Mouse (Mus musculus) hindbrain, embryonic 15.5 days (tissue): ENCODE data around the gene Pld3. TPM values are rescaled to one million over a fixed set of nuclear protein-coding genes. Genes with fewer than 3 reads are reported as not detected.

ENCODE experiments used
- ATAC-seq: fragments of 200-750 bp; cut with Nextera tagmentation; 2 replicates; pipeline ENCODE4 v1.8.0; 2017; ENCODE audit warnings: low read depth, moderate number of reproducible peaks, moderate TSS enrichment; ENCODE audit not compliant: low FRiP score
- H3K27ac ChIP-seq: fragments of 300-500 bp; sonication (generic); replicated peaks from 2 replicates; pipeline ENCODE4 v1.5.1; 2015; ENCODE audit warnings: mild to moderate bottlenecking, inconsistent platforms
- H3K27me3 ChIP-seq: fragments of 300-500 bp; sonication (generic); 2 replicates; pipeline ENCODE4 v1.6.1; 2015; ENCODE audit warnings: control low read depth, inconsistent platforms
- H3K36me3 ChIP-seq: fragments of 300-500 bp; sonication (generic); 2 replicates; pipeline ENCODE4 v1.6.1; 2015; ENCODE audit warnings: control low read depth, inconsistent platforms
- H3K4me1 ChIP-seq: fragments of 300-500 bp; sonication (generic); replicated peaks from 2 replicates; pipeline ENCODE4 v1.6.1; 2015; ENCODE audit warnings: control low read depth, inconsistent platforms
- H3K4me2 ChIP-seq: fragments of 300-500 bp; sonication (generic); 2 replicates; pipeline ENCODE4 v1.6.1; 2015; ENCODE audit warnings: moderate library complexity, mild to moderate bottlenecking, inconsistent platforms
- H3K4me3 ChIP-seq: fragments of 300-500 bp; sonication (generic); 2 replicates; pipeline ENCODE4 v1.5.1; 2015; ENCODE audit warnings: mild to moderate bottlenecking, inconsistent platforms
- H3K9ac ChIP-seq: fragments of 300-500 bp; sonication (generic); 2 replicates; pipeline ENCODE4 v1.6.1; 2015; ENCODE audit warnings: inconsistent platforms
- H3K9me3 ChIP-seq: fragments of 300-500 bp; sonication (generic); 2 replicates; pipeline ENCODE4 v1.6.1; 2016; ENCODE audit warnings: control low read depth, inconsistent platforms
- WGBS: fragments of 180-500 bp; shearing (Covaris S2); methylation state at CpG from one replicate; pipeline ENCODE4 v1.1.7; 2015; 5-methylcytosine and 5-hydroxymethylcytosine counted together
- polyA plus RNA-seq: library from polyadenylated mRNA; unstranded; fragments of >200 nt; fragmentation: Nextera tagmentation; extraction: Ambion mirVana; gene quantifications from 2 replicates; pipeline ENCODE4 v1.2.1, GENCODE M21; 2015

Gene Pld3
- polyA plus RNA-seq, 1 experiment from 2014 or later: 189 TPM

- 84% methylated on average over 2 of the region's 2 CpGs for WGBS
- Histone ChIP-seq H3K4me2 (no peak overlapping the region), H3K27me3 (no peaks in the 10 kb centered on the region), H3K36me3 (0 out of 2 replicates have a peak, but pooled peaks cover under 1% of the 10 kb centered on the region), H3K4me1 (peaks cover 4% of the 10 kb centered on the region), H3K4me3 (no peak overlapping the region), H3K27ac (no peak overlapping the region), H3K9ac (no peak overlapping the region), H3K9me3 (no peaks in the 10 kb centered on the region)
- ATAC-seq: no peak
Measured at GRCm38 (mm10) chr7:27587741-27588140, 34.7 kb upstream of the Pld3 start.

GRCm38 (mm10) chr7:27586861-27587260, 33.8 kb upstream of the Pld3 start:
- no peak for ATAC-seq
- no peaks in the 10 kb centered on the region for H3K27me3 ChIP-seq
- H3K36me3 ChIP-seq: peaks cover 9% of the 10 kb centered on the region
- no peak overlapping the region for H3K27ac ChIP-seq
- no peaks in the 10 kb centered on the region for H3K9me3 ChIP-seq
- no peak overlapping the region for H3K4me3 ChIP-seq
- H3K4me2 ChIP-seq: no peak overlapping the region
- WGBS: 85% methylated on average over 2 of the region's 2 CpGs
- H3K4me1 ChIP-seq: no peaks in the 10 kb centered on the region
- H3K9ac ChIP-seq: no peak overlapping the region

GRCm38 (mm10) chr7:27580380-27581174, 27.6 kb upstream of the Pld3 start:
- no peaks in the 10 kb centered on the region for H3K9me3 ChIP-seq
- H3K4me2 ChIP-seq: no peak overlapping the region
- no peak overlapping the region for H3K4me3 ChIP-seq
- peaks cover 60% of the 10 kb centered on the region for H3K36me3 ChIP-seq
- ATAC-seq: no peak
- WGBS: 93% methylated on average over 14 of the region's 14 CpGs
- H3K27me3 ChIP-seq: no peaks in the 10 kb centered on the region
- no peaks in the 10 kb centered on the region for H3K4me1 ChIP-seq
- no peak overlapping the region for H3K9ac ChIP-seq
- no peak overlapping the region for H3K27ac ChIP-seq

DNA sequence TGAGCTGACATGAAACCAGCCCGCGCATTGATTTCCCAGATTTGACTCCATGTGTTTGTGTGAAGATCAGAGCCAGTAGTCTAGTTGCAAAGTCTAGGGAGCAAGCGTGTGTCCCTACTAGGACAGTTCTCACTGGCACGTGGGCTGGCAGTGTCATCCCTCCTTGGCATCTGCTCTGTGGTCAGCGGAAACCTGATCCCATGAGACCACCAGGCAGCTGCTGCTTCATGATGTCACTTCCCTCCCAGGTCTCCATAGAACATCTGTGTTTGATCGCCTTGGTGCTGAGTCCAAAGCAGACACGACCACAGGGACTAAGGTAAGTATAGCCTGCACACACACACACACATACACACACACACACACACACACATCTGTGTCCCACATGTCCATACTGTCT, 25.4 kb upstream of the Pld3 start:
- Histone ChIP-seq H3K4me3 (no peak overlapping the region), H3K4me2 (no peak overlapping the region), H3K9me3 (no peaks in the 10 kb centered on the region), H3K36me3 (peaks cover 74% of the 10 kb centered on the region), H3K4me1 (no peaks in the 10 kb centered on the region), H3K27me3 (no peaks in the 10 kb centered on the region), H3K9ac (no peak overlapping the region), H3K27ac (no peak overlapping the region)
- ATAC-seq: no peak
- WGBS: 88% methylated on average over 7 of the region's 7 CpGs

- Histone ChIP-seq H3K4me2 (no peak overlapping the region), H3K36me3 (peaks cover 77% of the 10 kb centered on the region), H3K9me3 (no peaks in the 10 kb centered on the region), H3K4me1 (no peaks in the 10 kb centered on the region), H3K9ac (no peak overlapping the region), H3K27ac (no peak overlapping the region), H3K4me3 (no peak overlapping the region), H3K27me3 (no peaks in the 10 kb centered on the region)
- ATAC-seq: no peak
- 94% methylated on average over 6 of the region's 6 CpGs for WGBS
Measured at GRCm38 (mm10) chr7:27577589-27577988, 24.6 kb upstream of the Pld3 start.

DNA sequence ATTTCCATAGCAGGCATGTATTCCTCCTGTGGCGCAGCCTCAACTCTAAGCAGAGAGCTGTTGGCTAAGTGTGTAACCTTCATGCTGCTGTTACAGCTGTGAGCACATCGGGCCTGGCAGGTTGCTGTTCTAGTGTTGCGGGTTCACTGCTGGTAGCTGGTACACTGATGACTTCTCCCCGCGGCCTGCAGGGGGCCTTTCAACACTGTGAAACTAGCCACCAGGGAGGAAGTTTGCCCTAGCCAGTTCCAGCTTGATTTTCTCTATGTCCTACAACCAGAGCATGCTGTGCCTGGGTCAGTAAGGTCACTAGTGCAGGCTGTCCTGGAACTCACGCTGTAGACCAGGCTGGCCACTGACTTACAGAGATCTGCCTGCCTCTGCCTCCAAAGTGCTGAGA, 23.9 kb upstream of the Pld3 start:
- H3K4me2 ChIP-seq: no peak overlapping the region
- H3K9ac ChIP-seq: no peak overlapping the region
- no peak overlapping the region for H3K4me3 ChIP-seq
- no peak overlapping the region for H3K27ac ChIP-seq
- no peaks in the 10 kb centered on the region for H3K4me1 ChIP-seq
- no peaks in the 10 kb centered on the region for H3K27me3 ChIP-seq
- no peak for ATAC-seq
- no peaks in the 10 kb centered on the region for H3K9me3 ChIP-seq
- 72% methylated on average over 6 of the region's 6 CpGs for WGBS
- peaks cover 77% of the 10 kb centered on the region for H3K36me3 ChIP-seq

DNA sequence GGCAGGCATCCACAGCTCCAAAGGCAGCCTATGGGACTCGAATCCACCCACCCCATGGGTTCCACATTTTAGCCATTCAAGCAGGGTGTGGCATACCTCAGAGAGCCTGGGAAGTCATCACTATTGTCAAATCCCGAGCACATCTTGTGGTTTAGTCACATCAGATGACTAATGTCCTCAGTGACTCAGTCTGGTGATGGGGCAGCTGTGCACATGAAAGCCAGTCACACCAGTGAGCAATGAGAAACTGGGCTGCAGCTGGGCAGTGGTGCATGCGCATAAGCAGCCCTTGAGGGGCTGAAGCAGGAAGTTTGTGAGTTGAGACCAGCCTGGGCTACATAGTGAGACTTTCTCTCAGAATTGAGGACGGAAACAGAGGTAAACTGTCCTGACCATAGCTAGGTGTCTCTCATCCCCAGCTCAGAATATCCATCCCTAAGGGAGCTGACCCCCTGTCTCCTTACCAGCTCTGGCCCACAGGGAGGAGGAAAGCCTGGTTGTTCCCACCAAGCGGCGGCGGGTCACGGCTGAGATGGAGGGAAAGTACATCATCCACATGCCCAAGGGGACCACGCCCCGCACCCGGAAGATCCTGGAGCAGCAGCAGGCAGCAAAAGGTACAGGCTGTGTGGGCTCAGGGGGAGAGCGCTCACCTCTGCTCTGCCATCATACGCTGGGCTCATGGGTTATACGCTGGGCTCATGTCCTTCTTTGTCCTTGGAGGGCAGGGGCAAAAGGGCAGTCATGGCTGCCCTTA, 21.3 kb upstream of the Pld3 start:
- Histone ChIP-seq H3K9me3 (no peaks in the 10 kb centered on the region), H3K4me3 (no peak overlapping the region), H3K27ac (no peak overlapping the region), H3K4me2 (no peak overlapping the region), H3K4me1 (no peaks in the 10 kb centered on the region), H3K36me3 (peaks cover 69% of the 10 kb centered on the region), H3K27me3 (no peaks in the 10 kb centered on the region), H3K9ac (no peak overlapping the region)
- no peak for ATAC-seq
- 92% methylated on average over 14 of the region's 14 CpGs for whole genome bisulfite sequencing

DNA sequence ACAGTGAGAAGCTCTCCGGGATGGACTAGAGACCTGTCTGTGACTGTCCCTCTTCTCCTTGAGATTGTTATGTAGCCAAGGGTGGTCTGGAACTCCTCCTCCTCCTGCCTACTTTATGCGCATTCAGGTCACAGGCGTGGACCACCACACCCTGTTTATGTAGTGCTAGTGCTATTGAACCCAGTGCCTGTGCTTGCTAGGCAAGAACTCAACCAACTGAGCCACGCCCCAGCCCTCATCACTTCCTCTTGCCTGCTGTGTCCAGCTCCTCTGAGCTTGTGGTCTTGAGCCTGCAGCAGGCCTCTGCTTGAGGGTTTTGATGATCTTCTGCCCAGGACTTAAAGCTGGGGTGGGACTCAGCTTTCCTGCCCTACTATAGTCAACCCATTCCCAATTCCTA, 19.1 kb upstream of the Pld3 start:
- no peaks in the 10 kb centered on the region for H3K27me3 ChIP-seq
- no peak for ATAC-seq
- 94% methylated on average over 4 of the region's 4 CpGs for WGBS
- no peak overlapping the region for H3K4me2 ChIP-seq
- no peaks in the 10 kb centered on the region for H3K9me3 ChIP-seq
- no peak overlapping the region for H3K9ac ChIP-seq
- no peak overlapping the region for H3K4me3 ChIP-seq
- H3K4me1 ChIP-seq: no peaks in the 10 kb centered on the region
- H3K27ac ChIP-seq: no peak overlapping the region
- peaks cover 73% of the 10 kb centered on the region for H3K36me3 ChIP-seq

DNA sequence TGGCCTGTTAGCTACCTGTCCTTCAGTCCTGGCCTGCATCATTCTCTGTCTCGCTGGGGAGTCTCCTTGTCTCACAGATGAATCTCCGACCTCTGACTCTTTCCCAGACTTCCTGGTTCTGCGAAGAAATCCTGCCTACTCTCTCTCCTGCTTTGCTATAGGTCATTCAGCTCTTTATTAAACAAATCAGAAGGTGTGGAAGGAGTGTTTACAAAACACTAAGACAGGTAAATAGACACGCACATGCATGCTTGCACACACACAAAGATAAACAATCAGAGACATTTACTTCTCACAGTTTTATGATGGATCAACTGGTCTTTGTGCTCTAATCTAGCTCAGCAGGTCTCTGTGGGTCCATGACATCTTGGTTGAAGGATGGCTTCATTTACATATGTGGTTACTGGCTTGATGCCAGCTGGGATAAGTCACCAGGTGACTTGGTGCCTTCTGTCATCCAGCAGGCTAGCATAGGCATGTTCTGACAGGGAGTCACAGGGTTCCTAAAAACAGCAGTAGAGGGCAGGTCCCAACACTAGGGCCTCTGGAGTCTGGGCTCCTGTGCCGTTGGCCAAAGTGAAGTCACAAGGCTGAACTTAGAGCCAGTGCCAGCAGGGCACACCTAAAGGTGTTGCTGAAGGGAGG, 16.7 kb upstream of the Pld3 start:
- 83% methylated on average over 5 of the region's 5 CpGs for WGBS

GRCm38 (mm10) chr7:27560978-27561377, 8.0 kb upstream of the Pld3 start:
- peaks cover 48% of the 10 kb centered on the region for H3K36me3 ChIP-seq
- no peaks in the 10 kb centered on the region for H3K9me3 ChIP-seq

More for the DNA sequence above, 16.7 kb upstream of the Pld3 start:
- Histone ChIP-seq H3K27me3 (no peaks in the 10 kb centered on the region), H3K36me3 (peaks cover 68% of the 10 kb centered on the region), H3K4me1 (no peaks in the 10 kb centered on the region), H3K27ac (no peak overlapping the region), H3K4me2 (no peak overlapping the region), H3K9me3 (no peaks in the 10 kb centered on the region), H3K9ac (no peak overlapping the region), H3K4me3 (no peak overlapping the region)
- ATAC-seq: no peak

DNA sequence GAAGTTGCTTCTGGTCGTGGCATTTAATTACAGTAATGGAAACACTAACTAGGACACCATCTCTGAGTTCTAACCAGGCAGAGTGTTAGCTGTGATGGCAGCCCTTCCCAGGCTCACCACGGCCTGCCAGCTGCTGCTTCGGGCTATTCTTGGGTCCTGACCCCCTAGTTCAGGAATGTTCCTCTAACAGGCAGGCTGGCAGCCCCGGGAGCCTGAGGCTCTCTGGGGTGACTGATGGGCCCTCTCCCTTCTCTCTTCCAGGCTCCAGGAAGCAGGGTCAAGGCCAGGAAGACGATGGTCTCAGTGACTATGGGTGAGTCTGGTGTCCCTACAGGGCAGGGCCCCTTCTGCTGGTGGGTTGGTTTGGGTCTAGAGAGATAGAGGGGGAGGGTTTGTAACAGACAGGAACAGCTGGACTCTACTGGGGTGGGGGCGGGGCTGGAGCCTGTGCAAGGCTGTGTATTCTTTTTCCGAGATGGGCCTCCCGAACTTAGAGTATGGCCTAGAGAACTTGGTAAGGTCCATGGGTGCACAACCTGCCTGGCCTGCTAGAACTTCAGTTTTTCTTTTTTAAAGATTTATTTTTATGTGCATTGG, 7.4 kb upstream of the Pld3 start:
- Histone ChIP-seq H3K27me3 (no peaks in the 10 kb centered on the region), H3K4me1 (no peaks in the 10 kb centered on the region), H3K4me3 (no peak overlapping the region), H3K36me3 (peaks cover 50% of the 10 kb centered on the region), H3K4me2 (no peak overlapping the region), H3K27ac (no peak overlapping the region), H3K9me3 (no peaks in the 10 kb centered on the region), H3K9ac (no peak overlapping the region)
- WGBS: 84% methylated on average over 8 of the region's 8 CpGs
- no peak for ATAC-seq

More at GRCm38 (mm10) chr7:27560978-27561377, 8.0 kb upstream of the Pld3 start:
- Histone ChIP-seq H3K4me2 (no peak overlapping the region), H3K27ac (no peak overlapping the region), H3K27me3 (no peaks in the 10 kb centered on the region), H3K4me1 (no peaks in the 10 kb centered on the region), H3K9ac (no peak overlapping the region), H3K4me3 (no peak overlapping the region)
- no peak for ATAC-seq
- 95% methylated on average over 1 of the region's 1 CpGs for WGBS

- Histone ChIP-seq H3K9ac (peak overlapping the region; percentile 72), H3K9me3 (no peaks in the 10 kb centered on the region), H3K4me2 (peak overlapping the region; percentile 92), H3K4me1 (peaks cover 25% of the 10 kb centered on the region), H3K36me3 (peaks cover 11% of the 10 kb centered on the region), H3K4me3 (peak overlapping the region; percentile 90), H3K27ac (no peak overlapping the region), H3K27me3 (no peaks in the 10 kb centered on the region)
- no peak for ATAC-seq
- WGBS: 62% methylated on average over 5 of the region's 5 CpGs
Measured at GRCm38 (mm10) chr7:27552070-27552469, 948 bp downstream of the Pld3 start.
